ENCODE assay signal across 7 mouse cellular contexts in the genomic region with DNA sequence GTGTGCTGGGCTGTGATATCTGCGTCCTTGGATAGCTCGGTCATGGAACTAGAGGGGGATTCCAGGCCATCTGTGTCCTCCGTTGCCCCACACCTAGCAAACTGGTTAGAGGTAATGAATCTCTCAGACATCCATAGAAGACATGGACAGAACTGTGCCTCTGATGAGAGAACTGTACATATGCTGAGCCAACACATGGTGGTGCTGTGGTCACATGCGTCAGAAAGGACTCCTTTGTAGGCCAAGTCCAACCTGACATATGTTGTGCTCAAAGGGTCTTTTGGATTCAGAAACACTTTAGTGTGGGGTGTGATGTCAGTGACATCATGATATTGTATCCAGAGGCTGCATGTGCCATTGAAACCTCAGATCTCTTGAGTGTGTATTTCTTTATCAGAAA. TPM values are rescaled to one million over a fixed set of nuclear protein-coding genes. Genes with fewer than 3 reads are reported as not detected.
A peak's percentile ranks its signal among the peaks of the same experiment; 100 is the strongest.
DNase-seq lines count a peak whose midpoint lies in the region; TF ChIP-seq lines count a peak whose summit lies in the region.

No protein-coding gene starts in this region.

- 72% methylated on average over 4 of the region's 4 CpGs for WGBS in embryonic facial prominence, embryonic 10.5 days
- 73% methylated on average over 4 of the region's 4 CpGs for WGBS in hindbrain, embryonic 10.5 days

- in situ Hi-C loops in CH12.LX (cut with MboI; ENCODE audit: low pct_ligation_motif_present, low pct_unique_long_range_greater_than_20kb, low sequenced_read_pairs) = loop anchor here (10.0 to 25.0 kb wide), 2 partner anchors 107 to 290 kb away; a partner anchor contains a TSS

- H3K27me3 ChIP-seq in CH12.LX (replicated peaks) = no peaks in the 10 kb centered on the region
- H3K27me3 ChIP-seq in embryonic facial prominence, embryonic 10.5 days (replicated peaks; ENCODE audit: low read depth, poor library complexity, severe bottlenecking) = no peaks in the 10 kb centered on the region
- H3K27me3 ChIP-seq in hindbrain, embryonic 10.5 days (ENCODE audit: insufficient read depth, poor library complexity, severe bottlenecking) = no peaks in the 10 kb centered on the region

- no peaks in the 10 kb centered on the region for H3K36me3 ChIP-seq in CH12.LX (replicated peaks in 1 of 2; ENCODE audit: control insufficient read depth in 1 of 2, insufficient read depth in 1 of 2, low read length in 1 of 2)
- H3K36me3 ChIP-seq in embryonic facial prominence, embryonic 10.5 days (replicated peaks) = no peaks in the 10 kb centered on the region
- H3K36me3 ChIP-seq in hindbrain, embryonic 10.5 days = no peaks in the 10 kb centered on the region

- dilution Hi-C loops in CH12.LX (cut with MboI; ENCODE audit: extremely low pct_ligation_motif_present, extremely low pct_unique_long_range_greater_than_20kb, low sequenced_read_pairs) = no loop called here

- peak; percentile 81 to 82 for TF ChIP-seq CTCF in CH12.LX (conservative IDR thresholded peaks at IDR 0.05 in 1 of 2, IDR thresholded peaks at IDR 0.05 in 1 of 2; ENCODE audit: low read depth in 2 of 2, low read length in 2 of 2)

- H3K4me3 ChIP-seq in CH12.LX (replicated peaks in 1 of 3; ENCODE audit: low read depth in 2 of 3, low read length in 2 of 3, poor library complexity in 1 of 3) = no peak overlapping the region
- H3K4me3 ChIP-seq in embryonic facial prominence, embryonic 10.5 days = no peak overlapping the region
- no peak overlapping the region for H3K4me3 ChIP-seq in hindbrain, embryonic 10.5 days

- H3K4me1 ChIP-seq in CH12.LX (ENCODE audit: control insufficient read depth in 1 of 2, insufficient read depth in 2 of 2) = no peaks in the 10 kb centered on the region; a peak in 1 of 4 replicates
- H3K4me1 ChIP-seq in embryonic facial prominence, embryonic 10.5 days = no peaks in the 10 kb centered on the region
- H3K4me1 ChIP-seq in hindbrain, embryonic 10.5 days (replicated peaks) = no peaks in the 10 kb centered on the region

- H3K9ac ChIP-seq in CH12.LX (ENCODE audit: insufficient read depth, low read depth) = no peak overlapping the region

- H3K4me2 ChIP-seq in CH12.LX (ENCODE audit: insufficient read depth, low read depth, poor library complexity, severe bottlenecking) = no peak overlapping the region

- H3K79me2 ChIP-seq in CH12.LX (replicated peaks; ENCODE audit: control insufficient read depth, extremely low read depth, insufficient read depth, poor library complexity, severe bottlenecking) = no peaks in the 10 kb centered on the region

- no peak for TF ChIP-seq POLR2A in CH12.LX (IDR thresholded peaks at IDR 0.05; ENCODE audit: low read depth, low read length)

- no peak overlapping the region for H3K27ac ChIP-seq in CH12.LX (ENCODE audit: insufficient read depth, low read depth)
- H3K27ac ChIP-seq in embryonic facial prominence, embryonic 10.5 days (replicated peaks) = no peak overlapping the region
- no peak overlapping the region for H3K27ac ChIP-seq in hindbrain, embryonic 10.5 days

- DNase-seq in CH12.LX (ENCODE audit: extremely low read depth) = peak; percentile 63
- peak; percentile 66 for DNase-seq in T-cell, adult 2 months (ENCODE audit: low spot score)
- DNase-seq in embryonic facial prominence, embryonic 10.5 days (ENCODE audit: low spot score) = peak; percentile 57
- DNase-seq in hindbrain, embryonic 10.5 days (ENCODE audit: low spot score) = peak; percentile 50
- DNase-seq in layer of hippocampus, postnatal 10 days (ENCODE audit: low spot score in 2 of 2) = peak; percentile 28 to 55
- peak; percentile 21 to 32 for DNase-seq in lung, postnatal 4 days
- peak; percentile 42 to 53 for DNase-seq in right cerebral cortex, postnatal 10 days (ENCODE audit: low spot score in 2 of 2)

- no peak for TF ChIP-seq EP300 in CH12.LX (IDR thresholded peaks at IDR 0.05; ENCODE audit: low read length)

- TF ChIP-seq RAD21 in CH12.LX (IDR thresholded peaks at IDR 0.05; ENCODE audit: low read depth, low read length) = peak; percentile 83

- H3K9me3 ChIP-seq in CH12.LX (replicated peaks; ENCODE audit: low read length) = no peaks in the 10 kb centered on the region
- H3K9me3 ChIP-seq in embryonic facial prominence, embryonic 10.5 days = no peaks in the 10 kb centered on the region
- H3K9me3 ChIP-seq in hindbrain, embryonic 10.5 days = no peaks in the 10 kb centered on the region

TF ChIP-seq in CH12.LX, 34 proteins besides CTCF, POLR2A, EP300 and RAD21:
- peak; percentile 84 for TF ChIP-seq SMC3 (IDR thresholded peaks at IDR 0.05; ENCODE audit: low read depth, low read length)
- TF ChIP-seq USF2 (conservative IDR thresholded peaks at IDR 0.05; ENCODE audit: low read depth, low read length) = no peak
- peak; percentile 70 for TF ChIP-seq ZC3H11A (IDR thresholded peaks at IDR 0.05; ENCODE audit: low read depth, low read length)

RNA-seq across cellular contexts. Expression of a gene that starts 19.4 kb away (rescaled TPM):
- total RNA-seq in CH12.LX (2012; rRNA removed) (5.0 and 5.7 TPM in 2 replicates), CH12.LX (2014; rRNA removed) (1.2 TPM in 2 replicates)
- 1.6 and 2.2 TPM in 2 replicates for polyA plus RNA-seq in CH12.LX (2012; ENCODE audit: insufficient read length, low read depth)
- 1.5 and 2.0 TPM in 2 replicates for polyA plus RNA-seq in embryonic facial prominence, embryonic 10.5 days (2016; fragmentation: Nextera tagmentation; extraction: Ambion mirVana)
- 1.7 and 4.3 TPM in 2 replicates for polyA plus RNA-seq in hindbrain, embryonic 10.5 days (2016; fragmentation: Nextera tagmentation; extraction: Ambion mirVana)
- total RNA-seq in layer of hippocampus, postnatal 10 days (2021) = 1 to 10 TPM; 5.3 to 5.4 TPM
